Mouse (Mus musculus) heart, adult 2 months (tissue): ENCODE data around the gene Rprd1b. TPM values are rescaled to one million over a fixed set of nuclear protein-coding genes. Genes with fewer than 3 reads are reported as not detected.

Experiments used
- DNase-seq, 2 experiments: peaks; one replicate each; pipeline ENCODE4 v3.0.0; 2021
- H3K27ac ChIP-seq: fragments of 200-600 bp; 2 replicates; pipeline ENCODE4 v1.8.1; 2022
- H3K27me3 ChIP-seq: fragments of 200-500 bp; 2 replicates; pipeline ENCODE4 v1.6.1; 2012; ENCODE audit warnings: mild to moderate bottlenecking, low read length, inconsistent platforms, mixed read lengths; ENCODE audit not compliant: control insufficient read depth, insufficient read depth
- H3K36me3 ChIP-seq: fragments of 200-500 bp; 2 replicates; pipeline ENCODE4 v1.6.1; 2012; ENCODE audit warnings: low read length, inconsistent platforms; ENCODE audit not compliant: control insufficient read depth, insufficient read depth
- H3K4me1 ChIP-seq: fragments of 200-500 bp; 2 replicates; pipeline ENCODE4 v1.6.1; 2011; ENCODE audit warnings: low read length; ENCODE audit not compliant: control insufficient read depth, insufficient read depth
- H3K4me3 ChIP-seq: fragments of 200-600 bp; 2 replicates; pipeline ENCODE4 v1.8.1; 2022
- H3K79me2 ChIP-seq: fragments of 200-500 bp; replicated peaks from 2 replicates; pipeline ENCODE4 v1.6.1; 2012; ENCODE audit warnings: mild to moderate bottlenecking, inconsistent platforms, low read length, moderate library complexity, mixed read lengths; ENCODE audit not compliant: control insufficient read depth, insufficient read depth
- H3K9ac ChIP-seq: fragments of 200-500 bp; 2 replicates; pipeline ENCODE4 v1.6.1; 2012; ENCODE audit warnings: low read depth, mild to moderate bottlenecking, control low read depth, inconsistent platforms, low read length, mixed read lengths
- CTCF ChIP-seq: fragments of 200-600 bp; IDR thresholded peaks from 2 replicates; pipeline ENCODE4 v1.8.1; 2022; ENCODE audit warnings: antibody characterized with exemption, mild to moderate bottlenecking, moderate library complexity
- EP300 ChIP-seq: fragments of 200-500 bp; IDR thresholded peaks from 2 replicates; pipeline ENCODE4 v1.6.1; 2011; ENCODE audit warnings: low read depth, low read length, control low read depth; ENCODE audit not compliant: insufficient read depth
- POLR2A ChIP-seq: fragments of 200-500 bp; IDR thresholded peaks from 2 replicates; pipeline ENCODE4 v1.6.1; 2011; ENCODE audit warnings: mild to moderate bottlenecking, low read depth, low read length, control low read depth; ENCODE audit not compliant: insufficient read depth
- WGBS: fragments of 180-500 bp; shearing (Covaris S2); methylation state at CpG from one replicate; pipeline ENCODE4 v1.1.7; 2018; 5-methylcytosine and 5-hydroxymethylcytosine counted together
- intact Hi-C: fragments of 180-260 bp; cut with DNase I; formaldehyde crosslinking; loops from one replicate; pipeline ENCODE4 v1.15.1; 2025
- polyA plus RNA-seq: library from polyadenylated mRNA; depleted of rRNA; stranded (reverse); fragments of >200 nt; gene quantifications from 2 replicates; pipeline ENCODE4 v1.2.3, GENCODE M21; 2012
- total RNA-seq, 2 experiments: library from RNA; stranded (reverse); gene quantifications; 2 replicates each; pipeline ENCODE4 v1.2.3; 2021

Gene Rprd1b
- total and polyA plus RNA-seq, 3 experiments, result 15.9 to 33.5 (median 32.9) TPM

- H3K9ac ChIP-seq, result no peak overlapping the region
- H3K27ac ChIP-seq, result no peak overlapping the region
- no peak overlapping the region for H3K4me3 ChIP-seq
- no peaks in the 10 kb centered on the region for H3K27me3 ChIP-seq
- no peak for TF ChIP-seq CTCF
- no peak for TF ChIP-seq POLR2A
- TF ChIP-seq EP300, result no peak
- intact Hi-C loops, result no loop called here
- no peaks in the 10 kb centered on the region for H3K79me2 ChIP-seq
- H3K36me3 ChIP-seq, result no peaks in the 10 kb centered on the region
- 36% methylated on average over 3 of the region's 3 CpGs for WGBS
- DNase-seq, result no peak
- H3K4me1 ChIP-seq, result peaks cover 6% of the 10 kb centered on the region
Observed at GRCm38 (mm10) chr2:158175433-158175832, 147.1 kb downstream of the Rprd1b start.

GRCm38 (mm10) chr2:158176763-158177162 is 148.5 kb downstream of the Rprd1b start:
- H3K79me2 ChIP-seq, result no peaks in the 10 kb centered on the region
- H3K27me3 ChIP-seq, result no peaks in the 10 kb centered on the region
- intact Hi-C loops, result no loop called here
- H3K9ac ChIP-seq, result no peak overlapping the region
- no peak for DNase-seq
- no peaks in the 10 kb centered on the region for H3K36me3 ChIP-seq
- TF ChIP-seq POLR2A, result no peak
- no peak for TF ChIP-seq EP300
- TF ChIP-seq CTCF, result no peak
- no peak overlapping the region for H3K27ac ChIP-seq
- 85% methylated on average over 9 of the region's 9 CpGs for WGBS
- peaks cover 6% of the 10 kb centered on the region for H3K4me1 ChIP-seq
- H3K4me3 ChIP-seq, result no peak overlapping the region

DNA sequence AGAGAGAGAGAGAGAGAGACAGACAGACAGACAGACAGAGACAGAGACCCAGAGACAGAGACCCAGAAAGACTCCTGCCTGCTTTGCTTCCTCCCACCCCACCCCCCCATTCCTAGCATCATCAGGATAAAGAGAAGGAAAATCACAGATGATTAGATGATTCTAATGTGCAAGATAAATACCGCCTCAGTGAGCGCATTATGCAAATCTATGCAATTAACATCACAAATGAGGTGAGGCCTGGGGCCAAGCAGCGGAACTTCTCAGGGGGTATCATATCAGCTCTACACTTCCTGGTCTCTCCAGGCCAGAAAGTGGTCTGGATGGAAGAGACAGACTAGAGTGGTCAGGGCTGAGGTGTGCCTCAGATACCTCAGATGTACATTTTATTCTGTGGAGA is 149.3 kb downstream of the Rprd1b start:
- Histone ChIP-seq H3K27me3 (no peaks in the 10 kb centered on the region), H3K36me3 (no peaks in the 10 kb centered on the region), H3K79me2 (no peaks in the 10 kb centered on the region), H3K9ac (no peak overlapping the region), H3K4me1 (peaks cover 6% of the 10 kb centered on the region), H3K27ac (no peak overlapping the region), H3K4me3 (no peak overlapping the region)
- no peak for DNase-seq
- intact Hi-C loops, result no loop called here
- 97% methylated on average over 3 of the region's 3 CpGs for WGBS
- no peak for TF ChIP-seq EP300
- no peak for TF ChIP-seq CTCF
- TF ChIP-seq POLR2A, result no peak

DNA sequence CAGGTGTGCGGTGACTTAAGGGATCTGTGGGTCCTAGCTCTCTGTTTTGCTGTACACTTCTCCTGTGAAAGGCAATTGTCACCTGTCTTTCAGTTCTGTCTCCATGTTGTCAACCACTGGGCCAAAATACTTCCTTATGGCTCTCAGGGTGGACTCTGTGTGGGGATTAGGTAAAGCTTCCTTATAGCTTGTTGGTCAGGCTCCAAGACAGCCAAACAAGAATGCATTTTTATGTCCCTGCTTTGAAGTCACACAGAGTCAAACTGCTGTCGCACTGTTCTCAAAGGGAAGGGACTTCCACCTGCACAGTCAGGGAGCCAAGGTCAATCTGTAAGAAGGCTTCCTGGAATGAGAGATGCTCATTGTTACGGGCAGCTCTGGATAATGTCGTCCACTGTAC is 149.8 kb downstream of the Rprd1b start:
- Histone ChIP-seq H3K27ac (no peak overlapping the region), H3K4me3 (no peak overlapping the region), H3K36me3 (no peaks in the 10 kb centered on the region), H3K79me2 (no peaks in the 10 kb centered on the region), H3K27me3 (no peaks in the 10 kb centered on the region), H3K9ac (no peak overlapping the region), H3K4me1 (peaks cover 6% of the 10 kb centered on the region)
- 79% methylated on average over 4 of the region's 4 CpGs for WGBS
- intact Hi-C loops, result no loop called here
- TF ChIP-seq CTCF (no peak), EP300 (no peak), POLR2A (no peak)
- DNase-seq, result no peak

GRCm38 (mm10) chr2:158178696-158179369 is 150.5 kb downstream of the Rprd1b start:
- 16% methylated on average over 19 of the region's 19 CpGs for WGBS
- peak overlapping the region; percentile 42 for H3K4me3 ChIP-seq
- no peaks in the 10 kb centered on the region for H3K36me3 ChIP-seq
- H3K27ac ChIP-seq, result peak overlapping the region; percentile 69
- H3K9ac ChIP-seq, result no peak overlapping the region
- no peaks in the 10 kb centered on the region for H3K79me2 ChIP-seq
- TF ChIP-seq CTCF (no peak), EP300 (no peak), POLR2A (peak; percentile 42; the same call in 1 of the 2 replicates)
- peaks cover 6% of the 10 kb centered on the region for H3K4me1 ChIP-seq
- H3K27me3 ChIP-seq, result no peaks in the 10 kb centered on the region
- peak; percentile 84 to 88 for DNase-seq
- intact Hi-C loops, result no loop called here

DNA sequence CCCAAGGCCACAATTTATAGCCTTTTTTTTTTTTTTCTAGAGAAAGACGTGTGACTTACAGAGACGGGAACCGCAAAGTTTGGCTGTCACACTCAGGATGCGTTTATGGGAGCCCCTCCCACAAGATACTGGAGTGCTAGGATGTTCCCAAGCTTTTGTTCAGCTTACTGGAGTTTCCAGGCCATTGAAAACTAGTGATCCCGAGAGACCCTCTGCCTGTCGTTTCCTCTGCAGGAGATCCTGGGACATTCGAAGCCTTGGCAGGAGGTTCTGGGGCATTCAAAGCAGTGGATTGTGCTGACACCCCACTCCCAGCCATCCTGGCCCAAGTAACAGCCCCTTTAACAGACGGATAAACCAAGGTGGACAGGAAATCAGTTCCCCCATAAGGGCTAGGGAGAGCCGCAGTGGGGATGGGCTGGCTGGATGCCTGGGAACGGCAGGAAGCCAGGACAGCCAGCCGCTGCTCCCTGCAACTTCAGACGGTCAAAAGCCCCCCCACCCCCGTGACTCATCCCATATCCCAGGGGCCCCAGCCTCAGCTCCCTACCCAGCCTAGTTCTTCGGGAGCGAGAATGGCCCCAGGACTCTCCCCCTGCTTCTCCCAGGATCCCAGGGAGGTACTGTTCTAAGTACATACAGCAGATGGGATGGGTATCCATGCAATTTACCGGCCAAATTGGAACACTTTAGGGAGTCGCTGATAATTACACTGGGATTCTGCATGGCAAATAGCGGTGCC is 151.2 kb downstream of the Rprd1b start:
- intact Hi-C loops, result loop anchor here (2.0 kb wide), 1 partner anchor 73 kb away; no protein-coding TSS in a partner anchor
- DNase-seq, result peak; percentile 77 to 81
- TF ChIP-seq POLR2A, result no peak
- Histone ChIP-seq H3K79me2 (no peaks in the 10 kb centered on the region), H3K4me3 (peak overlapping the region; percentile 42), H3K9ac (no peak overlapping the region), H3K4me1 (peaks cover 6% of the 10 kb centered on the region), H3K27ac (peak overlapping the region; percentile 69), H3K36me3 (no peaks in the 10 kb centered on the region), H3K27me3 (no peaks in the 10 kb centered on the region)
- WGBS, result 19% methylated on average over 18 of the region's 18 CpGs
